Mouse (Mus musculus) frontal cortex, postnatal 36 days (tissue): ENCODE data around the gene Oas1f.
A peak's percentile ranks its signal among the peaks of the same experiment; 100 is the strongest.
"Not testable (repeated sequence)": the region's sequence is repeated elsewhere in the genome, so short reads cannot be mapped to it uniquely, and the experiment has no call there.

Experiments used
- DNase-seq, 2 experiments: peaks; one replicate each; pipeline ENCODE4 v3.0.0; 2022; ENCODE audit warnings: low spot score in 2 of 2

Oas1f gene

DNA sequence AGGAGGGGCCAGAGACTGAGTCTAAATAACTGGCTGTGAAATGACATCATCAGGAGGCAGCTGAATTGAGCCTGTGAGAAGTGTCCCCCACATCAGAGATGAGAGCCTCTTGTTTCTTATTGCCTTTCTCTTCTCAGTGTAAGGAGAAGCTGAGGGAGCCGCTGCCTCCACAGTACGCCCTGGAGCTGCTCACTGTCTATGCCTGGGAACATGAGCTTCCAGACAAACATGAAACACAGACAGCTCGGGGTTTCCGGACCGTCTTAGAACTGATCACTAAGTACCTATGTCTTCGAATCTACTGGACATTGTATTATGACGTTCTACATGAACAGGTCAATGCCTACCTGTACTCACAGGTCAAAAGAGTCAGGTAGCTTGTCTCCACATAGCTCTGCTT is 23.6 kb downstream of the Oas1f start:
- DNase-seq, result peak; percentile 3 to 13

DNA sequence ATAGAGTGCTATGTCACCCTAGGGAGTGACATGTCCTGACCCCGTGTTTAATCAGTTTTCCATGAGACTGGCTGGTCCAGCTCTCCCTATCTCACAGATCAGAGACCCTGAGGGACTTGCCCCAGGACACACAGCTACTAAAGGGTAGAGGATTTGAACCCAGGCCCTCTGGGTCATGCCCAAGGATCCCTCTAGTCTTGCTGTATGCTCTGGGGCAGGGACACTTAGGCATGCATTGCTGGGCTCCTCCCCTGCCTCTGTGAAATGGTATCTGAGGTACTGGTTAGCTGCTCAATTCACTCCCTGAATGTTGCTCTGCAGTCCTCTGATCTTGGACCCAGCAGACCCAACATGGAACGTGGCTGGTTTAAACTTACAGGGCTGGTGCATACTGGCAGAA is 24.3 kb downstream of the Oas1f start:
- no peak for DNase-seq

DNA sequence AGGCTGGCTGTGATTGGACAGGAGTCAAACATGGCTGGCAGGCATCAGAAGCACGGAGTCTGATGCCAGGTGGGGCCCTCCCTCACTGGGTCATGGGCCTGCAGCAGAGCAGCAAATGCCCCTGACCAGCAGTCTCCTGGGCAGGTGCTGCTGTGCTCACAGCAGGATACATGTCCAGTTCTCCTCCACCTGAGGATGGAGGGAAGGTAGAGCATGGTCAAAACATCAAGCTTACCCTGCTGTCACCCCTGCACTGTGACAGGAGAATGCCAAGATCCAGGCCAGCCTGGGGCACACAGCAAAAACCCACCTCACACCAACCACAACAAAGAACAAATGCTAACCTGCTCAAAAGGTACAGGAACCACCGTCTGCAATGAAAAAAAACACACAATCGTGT is 29.7 kb downstream of the Oas1f start:
- DNase-seq, result not testable (repeated sequence)

DNA sequence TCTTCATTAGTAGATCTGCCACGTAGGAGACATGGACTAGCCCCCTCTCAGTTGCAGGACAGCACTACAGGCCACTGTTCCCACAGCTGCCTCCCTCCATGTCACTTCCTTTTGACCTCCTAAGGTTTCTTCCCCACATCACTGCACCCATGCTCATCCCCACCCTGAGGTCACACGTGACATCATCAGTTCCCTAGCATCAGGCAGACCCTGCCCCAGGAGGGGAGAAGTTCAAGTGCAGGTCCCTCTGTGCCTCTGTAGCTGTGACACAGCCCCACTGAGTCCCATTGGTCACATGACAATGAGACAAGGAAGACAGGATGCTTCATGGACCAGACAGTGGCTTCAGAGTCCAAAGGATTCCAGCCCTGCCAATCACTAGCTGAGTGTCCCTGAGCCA is 30.2 kb downstream of the Oas1f start:
- not testable (repeated sequence) for DNase-seq

DNA sequence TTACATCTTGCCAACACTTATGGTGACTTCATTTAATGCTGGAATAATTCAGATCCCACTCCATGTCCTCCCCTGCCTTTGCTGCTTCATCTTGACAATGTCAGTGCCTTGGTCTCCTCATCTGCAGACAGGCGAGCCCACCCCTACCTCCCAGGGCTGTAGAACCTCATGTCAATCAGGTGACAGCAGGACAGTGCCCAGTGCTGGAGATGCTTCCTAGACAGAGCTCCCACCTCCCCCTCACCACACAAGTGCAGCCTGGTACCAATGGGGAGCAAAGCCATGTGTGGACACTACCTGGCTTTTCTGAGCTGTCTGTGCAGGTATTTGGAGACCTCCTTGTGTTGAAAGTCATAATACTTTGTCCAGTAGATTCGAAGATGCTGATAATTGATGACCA is 31.6 kb downstream of the Oas1f start:
- not testable (repeated sequence) for DNase-seq

DNA sequence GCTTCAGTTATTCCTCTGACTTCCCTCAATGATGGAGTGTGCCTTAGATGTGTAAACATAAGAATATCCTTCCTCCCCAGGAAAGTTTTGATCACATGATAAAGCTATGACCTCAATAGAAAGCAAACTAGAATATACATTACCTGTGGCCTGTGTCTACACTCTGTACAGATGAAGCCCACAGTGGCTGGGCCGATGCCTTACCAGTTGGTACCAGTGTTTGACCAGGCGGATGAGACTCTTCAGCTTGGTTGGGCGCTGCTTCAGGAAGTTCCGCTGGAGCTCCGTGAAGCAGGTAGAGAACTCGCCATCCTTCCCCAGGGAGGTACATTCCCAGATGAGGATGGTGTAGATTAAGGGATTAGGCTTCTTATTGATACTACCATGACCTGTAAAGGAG is 34.5 kb downstream of the Oas1f start:
- not testable (repeated sequence) for DNase-seq

DNA sequence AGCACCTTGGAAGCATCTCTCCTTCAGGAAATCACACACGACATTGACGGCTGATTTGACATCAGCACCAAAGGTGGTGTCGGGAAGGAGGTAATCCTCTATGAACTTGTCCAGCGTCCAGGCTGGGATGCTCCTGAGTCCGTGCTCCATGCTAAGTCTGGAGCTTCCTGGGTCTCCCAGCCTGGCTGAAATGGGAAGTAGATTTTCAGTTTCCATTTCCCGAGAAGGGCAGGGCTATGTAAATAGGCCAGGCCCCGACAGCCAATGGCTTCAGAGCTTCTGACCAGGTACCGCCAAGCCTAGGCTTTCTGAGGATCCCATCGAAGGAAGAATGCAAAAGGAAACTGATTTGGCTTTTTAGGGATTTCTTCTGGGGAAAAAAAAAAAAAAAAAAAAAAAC is 40.2 kb downstream of the Oas1f start, which contains the start of gene Oas1g:
Gene Oas1g (minus strand): TSS at position 201 of the 400 bp plus-strand sequence.
- DNase-seq, result not testable (repeated sequence)

DNA sequence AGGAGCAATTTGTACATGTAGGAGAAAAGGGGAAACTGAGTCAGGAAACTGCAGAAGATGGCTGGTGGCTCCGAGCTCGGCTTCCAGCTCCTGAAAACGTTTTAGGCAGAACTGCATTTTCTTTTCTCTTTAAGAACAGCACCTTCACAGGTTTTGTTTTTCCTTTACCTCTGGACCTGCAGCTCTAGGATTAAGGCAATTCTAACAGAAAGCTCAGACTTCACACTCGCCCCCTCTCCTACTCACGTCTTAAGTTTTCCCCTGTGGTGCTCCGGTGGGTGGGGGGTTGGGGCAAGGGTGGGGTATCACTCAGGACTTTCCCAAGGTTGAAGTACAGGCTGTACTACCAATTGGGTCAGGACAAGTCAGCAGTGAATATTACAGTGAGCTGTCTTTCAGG is 40.7 kb downstream of the Oas1f start:
- no peak for DNase-seq

DNA sequence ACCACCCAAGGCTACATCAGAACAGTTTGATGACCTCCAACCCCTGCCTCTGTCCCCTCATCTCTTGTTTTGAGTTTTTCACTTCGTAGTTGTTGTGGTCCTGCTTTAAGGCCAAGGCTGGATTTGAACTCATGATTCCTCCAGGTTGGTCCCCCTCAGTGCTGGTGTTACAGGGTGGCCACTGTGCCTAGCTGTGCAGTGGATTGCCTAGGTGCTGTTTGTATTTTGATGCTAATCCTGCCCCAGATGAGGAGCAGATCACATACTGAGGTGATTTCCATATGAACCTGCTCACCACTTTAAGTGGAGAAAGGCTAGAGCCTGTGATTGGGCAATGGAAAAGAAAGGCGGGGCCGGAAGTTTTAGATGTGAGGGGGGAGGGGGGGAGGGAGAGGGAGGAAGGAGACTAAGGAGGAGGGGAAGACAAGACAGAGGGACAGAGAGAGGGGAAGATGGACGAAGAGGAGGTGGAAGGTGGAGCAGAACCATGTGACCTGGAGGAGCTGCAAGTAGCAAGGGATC is 41.2 kb downstream of the Oas1f start:
- not testable (repeated sequence) for DNase-seq

DNA sequence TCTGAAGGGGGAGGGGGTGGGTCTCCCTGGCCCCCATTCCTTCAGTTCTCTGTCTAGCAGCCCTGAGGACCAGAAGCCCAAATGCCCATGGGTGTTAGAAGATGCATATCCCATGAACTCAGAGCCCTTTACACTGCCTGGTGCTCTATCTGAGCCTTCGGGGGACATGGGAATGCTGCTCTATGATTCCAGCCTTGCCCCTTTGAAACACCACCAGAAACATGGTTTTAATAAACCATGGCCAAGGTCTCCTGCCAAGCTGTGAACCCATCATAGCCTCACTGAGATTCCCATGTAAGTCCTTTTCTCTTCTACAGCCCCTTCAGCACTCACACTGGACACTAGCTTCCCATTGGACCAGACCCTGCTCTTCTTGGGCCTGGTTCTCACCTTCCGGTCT is 42.9 kb downstream of the Oas1f start:
- no peak for DNase-seq

DNA sequence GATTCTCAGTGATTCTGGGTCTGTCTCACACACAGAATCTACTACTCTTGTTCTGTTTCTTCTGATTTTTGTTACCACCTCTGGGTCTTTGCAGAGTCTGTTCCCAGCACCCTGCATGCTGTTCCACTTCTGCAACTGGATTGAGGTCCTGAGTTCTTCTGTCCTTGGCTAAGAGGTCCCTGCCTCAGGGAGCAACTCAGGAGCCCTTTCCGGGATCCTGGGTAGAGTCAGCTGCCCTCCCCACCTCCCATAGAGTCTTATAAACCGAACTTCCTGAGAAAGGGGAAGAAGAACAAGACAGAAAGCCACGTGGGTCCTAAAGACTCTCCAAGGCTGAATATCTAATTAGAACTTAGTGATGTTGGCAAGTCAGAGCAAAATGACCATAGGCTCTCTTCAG is 43.8 kb downstream of the Oas1f start:
- DNase-seq, result no peak

DNA sequence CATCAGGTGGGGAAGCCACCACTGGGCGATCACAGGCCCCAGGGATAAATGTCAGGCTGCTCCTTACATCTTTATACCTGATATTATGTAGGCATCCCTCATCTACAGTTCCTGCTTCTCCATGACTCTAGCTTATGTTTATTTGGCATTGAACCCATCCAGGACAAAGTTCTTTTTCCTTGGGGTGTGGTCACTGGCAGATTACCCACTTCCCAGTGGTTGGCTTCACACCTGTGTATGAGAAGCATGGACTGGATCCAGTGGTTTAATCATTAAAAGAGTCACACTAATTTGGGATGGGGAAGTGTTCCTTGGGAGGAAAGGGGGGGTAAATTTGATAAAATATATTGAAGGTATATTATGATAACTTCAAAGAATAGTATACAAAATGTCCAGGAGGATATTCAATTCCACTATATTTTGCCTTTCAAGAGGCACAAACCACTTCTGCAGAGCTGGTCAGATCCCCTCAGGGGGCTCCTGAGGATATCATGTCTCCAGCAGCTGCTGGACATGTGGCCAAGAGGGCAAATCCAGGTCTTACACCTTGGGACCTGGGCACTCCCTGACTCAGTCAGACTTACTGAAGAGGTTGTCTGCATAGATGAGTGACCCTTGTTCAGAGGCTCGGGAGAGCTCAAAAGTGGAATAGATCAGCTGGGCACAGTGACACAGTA is 44.5 kb downstream of the Oas1f start:
- DNase-seq, result not testable (repeated sequence)

DNA sequence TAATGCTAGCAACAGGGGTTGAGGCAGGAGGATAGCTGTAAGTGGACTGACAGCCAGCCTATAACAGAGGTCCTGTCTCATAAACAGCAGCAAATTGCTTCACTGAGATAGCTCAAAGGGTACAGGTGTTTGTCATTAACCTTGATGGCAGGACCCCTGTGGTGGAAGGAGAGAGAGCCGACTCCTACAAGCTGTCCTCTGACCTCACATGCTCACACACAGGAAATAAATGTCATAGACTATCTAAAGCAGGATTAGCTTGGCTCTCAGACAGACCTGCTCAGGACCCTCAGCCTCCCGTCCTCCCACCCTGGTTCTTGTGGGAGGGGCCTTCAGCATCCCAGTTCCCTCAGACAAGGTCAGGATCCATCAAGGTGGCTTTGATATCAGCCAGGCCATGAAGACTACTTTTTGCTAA is 45.1 kb downstream of the Oas1f start:
- no peak for DNase-seq

DNA sequence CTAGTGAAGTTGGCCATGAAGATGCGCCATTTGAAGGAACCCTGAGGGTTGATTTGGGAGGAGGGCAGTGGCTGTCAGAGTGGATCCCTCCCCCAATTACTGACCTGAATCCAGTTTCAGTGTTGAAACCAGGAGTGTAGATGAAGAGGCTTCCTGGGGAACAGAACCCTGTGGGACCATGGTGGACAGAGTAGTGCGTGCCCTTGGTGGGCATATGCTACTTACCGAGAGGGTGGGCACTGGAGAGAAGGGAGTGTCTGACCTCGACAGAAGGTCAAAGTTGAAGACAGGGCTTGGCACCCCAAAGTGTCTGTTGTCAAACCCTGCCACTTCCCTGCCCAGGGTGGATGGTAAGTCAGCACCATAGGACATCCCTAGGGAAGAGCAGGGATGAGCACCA is 46.7 kb downstream of the Oas1f start:
- DNase-seq, result not testable (repeated sequence)

DNA sequence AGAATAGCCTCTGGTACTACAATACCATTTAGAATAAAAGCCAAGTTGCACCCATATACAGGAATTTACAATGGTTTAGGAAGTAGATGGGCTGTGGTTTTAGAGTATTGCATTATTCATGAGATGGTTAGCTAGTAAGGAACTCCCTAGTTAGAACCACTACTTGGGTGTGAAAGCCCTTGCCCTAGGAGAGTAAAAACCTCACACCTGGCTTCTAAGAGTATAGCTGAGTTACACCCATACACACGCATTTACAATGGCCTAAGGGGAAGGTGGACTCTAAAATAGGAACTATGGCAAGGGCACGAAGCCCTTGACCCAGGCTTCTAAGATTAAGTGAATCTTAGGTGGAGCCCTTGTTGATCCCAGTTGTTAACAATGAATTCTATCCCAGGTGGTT is 47.5 kb downstream of the Oas1f start:
- not testable (repeated sequence) for DNase-seq

DNA sequence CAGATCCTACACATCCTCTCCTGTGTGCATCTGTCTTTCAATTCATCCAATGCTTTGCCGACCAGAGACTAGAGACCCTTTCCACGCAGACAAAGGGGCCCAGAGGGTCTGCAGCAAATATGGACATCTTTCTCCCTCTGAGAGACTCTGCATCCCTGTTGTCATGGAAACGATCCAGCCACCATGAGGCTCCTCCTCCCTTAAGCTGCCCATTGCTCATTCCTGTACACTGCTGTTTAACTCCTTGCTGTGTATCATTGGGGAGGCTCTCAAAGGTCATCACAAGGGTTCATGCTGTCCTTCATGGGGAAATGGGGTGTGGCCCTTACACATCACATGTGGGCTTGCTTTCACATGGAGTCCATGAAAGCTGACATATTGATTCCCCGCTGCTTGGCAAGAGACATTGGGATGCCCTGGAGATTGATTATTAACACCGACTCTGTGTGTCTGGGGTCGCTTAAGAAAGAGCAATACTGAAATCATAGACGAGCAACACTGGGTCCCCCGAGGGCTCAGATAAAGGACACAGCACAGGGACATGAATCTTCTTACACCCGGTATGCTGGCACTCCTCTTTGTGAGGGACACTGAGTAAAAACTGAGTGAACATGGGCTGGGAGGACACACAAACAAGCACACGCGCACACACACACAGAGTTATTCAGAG is 48.2 kb downstream of the Oas1f start:
- DNase-seq, result no peak

DNA sequence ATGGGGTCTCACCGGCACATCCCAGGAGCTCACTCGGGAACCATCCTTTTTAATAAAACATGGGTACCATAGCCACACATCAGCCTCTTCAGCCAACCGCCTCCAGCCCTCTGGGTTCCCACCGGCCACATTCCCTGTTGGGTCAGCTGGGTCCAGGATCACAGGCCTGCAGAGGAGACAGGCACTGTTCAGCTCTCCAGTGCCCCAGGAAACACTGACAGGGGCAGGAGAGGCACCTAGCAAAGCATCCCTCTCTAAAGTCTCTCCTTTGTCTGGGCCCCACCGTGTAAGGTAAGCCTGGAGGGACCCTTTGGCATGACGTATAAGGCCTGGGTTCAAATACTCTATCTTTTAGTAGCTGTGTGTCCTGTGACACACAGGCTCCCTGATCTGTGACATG is 51.1 kb downstream of the Oas1f start:
- DNase-seq, result no peak

DNA sequence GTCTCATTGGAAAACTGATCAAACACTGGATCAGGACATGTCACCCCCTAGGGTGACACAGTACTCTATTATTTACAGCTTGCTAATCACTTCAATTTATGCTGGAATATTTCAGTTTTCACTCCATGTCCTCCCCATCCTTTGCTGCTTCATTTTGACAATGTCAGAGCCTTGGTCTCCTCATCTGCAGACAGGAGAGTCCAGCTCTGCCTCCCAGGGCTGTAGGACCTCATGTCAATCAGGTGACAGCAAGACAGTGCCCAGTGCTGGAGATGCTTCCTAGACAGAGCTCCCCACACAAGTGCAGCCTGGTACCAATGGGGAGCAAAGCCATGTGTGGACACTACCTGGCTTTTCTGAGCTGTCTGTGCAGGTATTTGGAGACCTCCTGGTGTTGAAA is 51.6 kb downstream of the Oas1f start:
- no peak for DNase-seq

DNA sequence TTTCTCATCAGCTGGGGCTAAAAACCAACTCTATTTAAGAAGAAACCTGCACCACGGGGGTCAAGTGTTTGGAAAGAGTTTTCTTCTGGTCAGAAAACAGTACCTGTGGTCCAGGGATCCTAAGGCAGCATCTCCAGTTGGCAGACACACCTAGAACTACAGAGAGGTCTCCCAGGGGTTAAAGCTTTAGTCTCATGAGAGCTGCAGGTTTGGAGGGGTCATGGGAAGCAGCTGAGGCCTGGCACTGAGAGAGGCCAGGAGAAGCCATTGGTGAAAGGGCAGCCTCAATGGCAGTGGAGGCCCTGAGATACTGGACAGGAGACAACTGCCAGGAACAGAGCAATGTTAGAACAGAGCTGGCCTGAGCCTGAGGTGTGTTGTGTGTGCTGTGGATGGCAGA is 53.5 kb downstream of the Oas1f start:
- no peak for DNase-seq

DNA sequence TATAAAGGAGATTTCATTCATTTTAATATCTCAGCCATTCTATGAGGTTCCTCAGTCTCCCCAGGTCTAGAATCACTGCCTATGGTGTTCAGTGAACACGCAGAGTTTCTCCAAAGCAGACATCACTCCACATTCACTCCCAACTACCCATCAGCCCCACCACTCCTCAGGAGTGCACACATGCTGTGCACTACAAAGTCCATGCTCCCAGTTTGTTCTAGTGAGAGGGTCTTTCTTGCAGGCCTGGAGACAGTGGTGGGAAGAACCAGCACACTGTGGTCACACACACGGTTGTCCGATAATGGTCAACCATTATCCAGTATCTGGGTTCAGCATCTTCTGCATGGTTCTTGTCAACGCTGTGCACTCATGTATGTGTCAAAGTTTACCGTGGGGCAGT is 54.9 kb downstream of the Oas1f start:
- no peak for DNase-seq

DNA sequence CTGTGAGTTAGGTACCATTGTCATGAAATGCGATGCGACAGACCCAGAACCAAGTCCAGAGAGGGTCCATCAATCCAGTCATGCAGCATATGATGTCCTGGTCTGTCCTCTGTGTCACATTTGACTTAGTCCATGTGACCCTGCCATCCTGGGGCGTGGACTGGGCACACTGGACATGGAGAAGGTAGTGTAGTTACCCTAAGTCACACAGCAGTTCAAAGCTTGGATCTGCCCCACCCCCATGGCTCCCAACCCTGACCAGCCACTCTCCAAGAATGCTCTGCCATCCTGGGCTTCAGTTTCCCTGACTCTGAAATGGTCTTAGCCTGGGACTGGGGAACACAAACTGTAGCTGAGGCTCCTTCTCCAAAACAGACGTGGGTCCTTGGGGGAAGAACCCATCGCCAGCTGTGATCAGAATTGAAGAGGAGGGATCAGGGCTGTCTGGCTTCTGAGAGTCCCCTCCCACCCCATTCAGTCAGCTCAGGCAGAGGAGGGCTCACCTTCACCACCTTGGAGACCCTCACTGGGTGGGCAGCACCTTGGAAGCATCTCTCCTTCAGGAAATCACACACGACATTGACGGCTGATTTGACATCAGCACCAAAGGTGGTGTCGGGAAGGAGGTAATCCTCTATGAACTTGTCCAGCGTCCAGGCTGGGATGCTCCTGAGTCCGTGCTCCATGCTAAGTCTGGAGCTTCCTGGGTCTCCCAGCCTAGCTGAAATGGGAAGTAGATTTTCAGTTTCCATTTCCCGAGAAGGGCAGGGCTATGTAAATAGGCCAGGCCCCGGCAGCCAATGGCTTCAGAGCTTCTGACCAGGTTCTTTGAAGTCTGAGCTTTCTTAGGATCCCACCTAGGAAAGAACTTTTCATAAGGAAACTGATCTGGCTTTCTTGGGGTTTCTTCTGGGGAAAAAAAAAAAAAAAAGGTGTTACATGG is 59.9 kb downstream of the Oas1f start, which contains the start of gene Oas1a:
Gene Oas1a (minus strand): TSS at position 731 of the 943 bp plus-strand sequence.
- not testable (repeated sequence) for DNase-seq
